8 mouse cellular contexts compared by ENCODE assay signal in genomic region chr16:44357571-44358268, GRCm38 (mm10). TPM values are rescaled to one million over a fixed set of nuclear protein-coding genes. Genes with fewer than 3 reads are reported as not detected.
DNase-seq lines count a peak whose midpoint lies in the region; ATAC-seq and TF ChIP-seq lines count a peak whose summit lies in the region.

No protein-coding gene starts in this region.

- WGBS in heart, postnatal 0 days, result 70% methylated on average over 4 of the region's 4 CpGs
- WGBS in liver, embryonic 13.5 days (ENCODE audit: insufficient replicate concordance), result 57% methylated on average over 4 of the region's 4 CpGs

- TF ChIP-seq RAD21 in CH12.LX (IDR thresholded peaks at IDR 0.05; ENCODE audit: low read depth, low read length), result no peak

- H3K4me3 ChIP-seq in CH12.LX (replicated peaks in 1 of 3; ENCODE audit: low read depth in 2 of 3, low read length in 2 of 3, poor library complexity in 1 of 3), result no peak overlapping the region
- no peak overlapping the region for H3K4me3 ChIP-seq in heart, postnatal 0 days (ENCODE audit: low read depth, low read length)
- H3K4me3 ChIP-seq in liver, embryonic 13.5 days (replicated peaks), result no peak overlapping the region

- H3K4me1 ChIP-seq in CH12.LX (ENCODE audit: control insufficient read depth in 1 of 2, insufficient read depth in 2 of 2), result peaks cover 0 to 9% of the 10 kb centered on the region in 2 experiments; a peak in 1 of 4 replicates
- H3K4me1 ChIP-seq in heart, postnatal 0 days (ENCODE audit: control insufficient read depth, insufficient read depth), result no peaks in the 10 kb centered on the region
- H3K4me1 ChIP-seq in liver, embryonic 13.5 days (replicated peaks), result peaks cover 22% of the 10 kb centered on the region

- dilution Hi-C loops in CH12.LX (cut with MboI; ENCODE audit: extremely low pct_ligation_motif_present, extremely low pct_unique_long_range_greater_than_20kb, low sequenced_read_pairs), result no loop called here

- ATAC-seq in heart, postnatal 0 days (ENCODE audit: insufficient read depth, low read depth), result peak; percentile 82
- peak; percentile 100 for ATAC-seq in liver, embryonic 13.5 days (ENCODE audit: low read depth)

- TF ChIP-seq EP300 in CH12.LX (IDR thresholded peaks at IDR 0.05; ENCODE audit: low read length), result no peak
- TF ChIP-seq EP300 in heart, postnatal 0 days (IDR thresholded peaks at IDR 0.05; ENCODE audit: low read depth), result no peak

- no peak for TF ChIP-seq POLR2A in CH12.LX (IDR thresholded peaks at IDR 0.05; ENCODE audit: low read depth, low read length)

- no peaks in the 10 kb centered on the region for H3K9me3 ChIP-seq in CH12.LX (replicated peaks; ENCODE audit: low read length)
- no peaks in the 10 kb centered on the region for H3K9me3 ChIP-seq in heart, postnatal 0 days (replicated peaks; ENCODE audit: control insufficient read depth, low read length)
- no peaks in the 10 kb centered on the region for H3K9me3 ChIP-seq in liver, embryonic 13.5 days (replicated peaks)

- H3K27me3 ChIP-seq in CH12.LX (replicated peaks), result no peaks in the 10 kb centered on the region
- no peaks in the 10 kb centered on the region for H3K27me3 ChIP-seq in heart, postnatal 0 days (ENCODE audit: control insufficient read depth, insufficient read depth, low read length)
- H3K27me3 ChIP-seq in liver, embryonic 13.5 days, result no peaks in the 10 kb centered on the region
- no peaks in the 10 kb centered on the region for H3K27me3 ChIP-seq in splenic B cell, adult 2 months (ENCODE audit: control insufficient read depth, insufficient read depth, low read length, poor library complexity, severe bottlenecking)

- H3K79me2 ChIP-seq in CH12.LX (replicated peaks; ENCODE audit: control insufficient read depth, extremely low read depth, insufficient read depth, poor library complexity, severe bottlenecking), result no peaks in the 10 kb centered on the region

- in situ Hi-C loops in CH12.LX (cut with MboI; ENCODE audit: low pct_ligation_motif_present, low pct_unique_long_range_greater_than_20kb, low sequenced_read_pairs), result no loop called here

- no peak for TF ChIP-seq CTCF in CH12.LX (conservative IDR thresholded peaks at IDR 0.05 in 1 of 2, IDR thresholded peaks at IDR 0.05 in 1 of 2; ENCODE audit: low read depth in 2 of 2, low read length in 2 of 2)
- no peak for TF ChIP-seq CTCF in heart, postnatal 0 days (IDR thresholded peaks at IDR 0.05; ENCODE audit: low read depth)

- no peak overlapping the region for H3K9ac ChIP-seq in CH12.LX (ENCODE audit: insufficient read depth, low read depth)
- no peak overlapping the region for H3K9ac ChIP-seq in heart, postnatal 0 days (replicated peaks; ENCODE audit: low read depth, low read length)
- H3K9ac ChIP-seq in liver, embryonic 13.5 days, result no peak overlapping the region

- H3K36me3 ChIP-seq in CH12.LX (replicated peaks in 1 of 2; ENCODE audit: control insufficient read depth in 1 of 2, insufficient read depth in 1 of 2, low read length in 1 of 2), result peaks cover 7 to 32% of the 10 kb centered on the region in 2 experiments
- H3K36me3 ChIP-seq in heart, postnatal 0 days (replicated peaks; ENCODE audit: control insufficient read depth, insufficient read depth, low read length), result 0 out of 2 replicates have a peak, but pooled peaks cover 18% of the 10 kb centered on the region
- H3K36me3 ChIP-seq in liver, embryonic 13.5 days, result peaks cover 17% of the 10 kb centered on the region
- H3K36me3 ChIP-seq in splenic B cell, adult 2 months (ENCODE audit: control insufficient read depth, insufficient read depth, low read length, poor library complexity, severe bottlenecking), result no peaks in the 10 kb centered on the region; the same call in 1 of the 2 replicates

- DNase-seq in CH12.LX (ENCODE audit: extremely low read depth), result peak; percentile 60
- DNase-seq in adrenal gland, adult 8-10 months, result peak; percentile 19
- DNase-seq in heart, postnatal 0 days (ENCODE audit: low spot score), result peak; percentile 72
- DNase-seq in liver, embryonic 13.5 days, result peak; percentile 83
- DNase-seq in splenic B cell, adult 2 months (ENCODE audit: low read depth, low spot score), result peak; percentile 88
- no peak for DNase-seq in ovary, postnatal 10 days (ENCODE audit: low spot score)
- DNase-seq in urinary bladder, adult 2 months (ENCODE audit: low spot score), result no peak
- no peak for DNase-seq in right cerebral cortex, postnatal 25 days

- no peak overlapping the region for H3K4me2 ChIP-seq in CH12.LX (ENCODE audit: insufficient read depth, low read depth, poor library complexity, severe bottlenecking)
- H3K4me2 ChIP-seq in heart, postnatal 0 days (ENCODE audit: low read depth, low read length), result no peak overlapping the region
- peak overlapping the region; percentile 28 for H3K4me2 ChIP-seq in liver, embryonic 13.5 days

- no peak overlapping the region for H3K27ac ChIP-seq in CH12.LX (ENCODE audit: insufficient read depth, low read depth)
- H3K27ac ChIP-seq in heart, postnatal 0 days (ENCODE audit: low read depth), result peak overlapping the region; percentile 53
- no peak overlapping the region for H3K27ac ChIP-seq in liver, embryonic 13.5 days

TF ChIP-seq in CH12.LX, 34 proteins besides CTCF, POLR2A, EP300 and RAD21:
- TF ChIP-seq JUN (IDR thresholded peaks at IDR 0.05; ENCODE audit: insufficient read depth, low read depth, low read length), result no peak

RNA-seq across cellular contexts. Expression of gene Spice1, which starts 10.8 kb away (rescaled TPM):
- total RNA-seq in CH12.LX (2012; rRNA removed) (10.5 and 15.7 TPM in 2 replicates), CH12.LX (2014; rRNA removed) (19.6 and 23.8 TPM in 2 replicates)
- 12.1 and 14.9 TPM in 2 replicates for polyA plus RNA-seq in CH12.LX (2012; ENCODE audit: insufficient read length, low read depth)
- total RNA-seq in adrenal gland, adult 8-10 months (2022), result 10 to 100 TPM; 21.4 to 31.3 (median 23.5) TPM
- 8.4 and 13.5 TPM in 2 replicates for total RNA-seq in heart, postnatal 0 days (2014; rRNA removed; ENCODE audit: low replicate concordance)
- 6.0 and 8.5 TPM in 2 replicates for polyA plus RNA-seq in heart, postnatal 0 days (2015; fragmentation: Nextera tagmentation; extraction: Ambion mirVana)
- 8.2 and 11.3 TPM in 2 replicates for polyA plus RNA-seq in liver, embryonic 13.5 days (2015; fragmentation: Nextera tagmentation; extraction: Ambion mirVana)
- 27.1 and 41.0 TPM in 2 replicates for polyA plus RNA-seq in urinary bladder, adult 2 months (2012; rRNA removed)

RNA-seq across cellular contexts. Expression of gene Sidt1, which starts 24.7 kb away (rescaled TPM):
- total RNA-seq in CH12.LX (2012; rRNA removed) (not detected in 2 replicates), CH12.LX (2014; rRNA removed) (not detected in 2 replicates)
- polyA plus RNA-seq in CH12.LX (2012; ENCODE audit: insufficient read length, low read depth), result not detected in 2 replicates
- 10 to 100 TPM in 3 of 4 experiments, 1 to 10 TPM in 1; 7.8 to 18.1 (median 13.3) TPM for total RNA-seq in adrenal gland, adult 8-10 months (2022)
- total RNA-seq in heart, postnatal 0 days (2014; rRNA removed; ENCODE audit: low replicate concordance), result 0.39 TPM in 1 of 2 replicates, not detected in the other
- polyA plus RNA-seq in heart, postnatal 0 days (2015; fragmentation: Nextera tagmentation; extraction: Ambion mirVana), result 0.05 and 0.10 TPM in 2 replicates
- polyA plus RNA-seq in liver, embryonic 13.5 days (2015; fragmentation: Nextera tagmentation; extraction: Ambion mirVana), result 0.06 TPM in 1 of 2 replicates, not detected in the other
- polyA plus RNA-seq in urinary bladder, adult 2 months (2012; rRNA removed), result 35.5 and 39.2 TPM in 2 replicates

RNA-seq across cellular contexts. Expression of gene Cfap44, which starts 36.9 kb away (rescaled TPM):
- total RNA-seq in CH12.LX (2012; rRNA removed), result not detected in 2 replicates
- total RNA-seq in CH12.LX (2014; rRNA removed), result not detected in 2 replicates
- not detected in 2 replicates for polyA plus RNA-seq in CH12.LX (2012; ENCODE audit: insufficient read length, low read depth)
- total RNA-seq in adrenal gland, adult 8-10 months (2022), result 1 to 10 TPM in 1 of 4 experiments, under 1 TPM in 3; 0.43 to 2.3 (median 0.70) TPM
- total RNA-seq in heart, postnatal 0 days (2014; rRNA removed; ENCODE audit: low replicate concordance), result not detected in 2 replicates
- polyA plus RNA-seq in heart, postnatal 0 days (2015; fragmentation: Nextera tagmentation; extraction: Ambion mirVana), result 0.37 TPM in 1 of 2 replicates, not detected in the other
- 0.29 and 0.32 TPM in 2 replicates for polyA plus RNA-seq in liver, embryonic 13.5 days (2015; fragmentation: Nextera tagmentation; extraction: Ambion mirVana)
- polyA plus RNA-seq in urinary bladder, adult 2 months (2012; rRNA removed), result 0.04 and 0.21 TPM in 2 replicates

Comparison
In these comparisons a context has a peak if more than half of its experiments do, and no peak if none do; other contexts are left out.
1. DNase-seq: peak in CH12.LX (single experiment), adrenal gland, adult 8-10 months (single experiment), heart, postnatal 0 days (single experiment), liver, embryonic 13.5 days (single experiment) and splenic B cell, adult 2 months (single experiment); none in ovary, postnatal 10 days (single experiment), urinary bladder, adult 2 months (single experiment) and right cerebral cortex, postnatal 25 days (single experiment).
2. RNA of gene Sidt1, which starts 24.7 kb away (polyA plus RNA-seq): 35.5 to 39.2 TPM in urinary bladder, adult 2 months; 0.06 TPM in liver, embryonic 13.5 days, 0.05 to 0.10 TPM in heart, postnatal 0 days and not detected in CH12.LX; every median in the first group is over 10 times any median in the second.